Mouse (Mus musculus): ENCODE results near the gene L3mbtl1. TPM values are rescaled to one million over a fixed set of nuclear protein-coding genes. Genes with fewer than 3 reads are reported as not detected.

L3mbtl1 gene
- polyA plus RNA-seq, 1 experiment from 2014 or later, result 8.3 TPM

DNA sequence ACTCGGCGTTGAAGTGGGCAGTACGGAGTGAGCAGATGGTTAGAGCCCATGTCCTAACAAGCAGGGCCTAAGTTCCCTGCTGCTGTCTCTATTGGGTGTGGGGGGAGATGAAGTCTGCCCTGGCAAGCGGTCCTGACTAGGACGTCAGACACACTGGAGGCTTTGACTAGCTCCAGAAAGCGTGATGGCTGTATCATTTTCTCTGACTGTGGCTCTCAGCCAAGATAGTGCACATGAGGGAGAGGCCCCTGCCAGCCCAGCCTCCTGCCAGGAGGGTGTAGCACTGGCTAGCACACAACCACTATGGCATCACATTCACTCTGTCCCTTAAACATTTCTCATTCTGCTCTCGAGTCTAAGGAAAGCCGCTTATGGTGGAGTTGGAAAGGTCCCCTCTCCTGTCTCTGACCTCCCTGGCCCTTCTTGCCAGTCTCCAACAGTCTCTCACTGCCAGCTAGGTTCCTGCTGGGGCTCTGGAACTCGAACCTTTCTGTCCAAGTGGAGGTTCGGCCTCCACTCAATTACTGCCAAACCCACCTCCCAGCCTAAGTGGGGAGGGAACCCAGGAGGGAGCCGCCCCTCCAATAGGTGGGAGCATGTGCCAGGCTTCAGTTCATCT is 32.0 kb downstream of the L3mbtl1 start:
- Histone ChIP-seq H3K4me2 (ENCODE audit: low read length) (no peak overlapping the region), H3K27ac (ENCODE audit: low read length) (no peak overlapping the region), H3K4me1 (ENCODE audit: control insufficient read depth, insufficient read depth, low read length) (0 out of 2 replicates have a peak, but pooled peaks cover 2% of the 10 kb centered on the region), H3K27me3 (ENCODE audit: control insufficient read depth, insufficient read depth, low read depth, low read length) (no peaks in the 10 kb centered on the region), H3K4me3 (ENCODE audit: low read depth, low read length) (no peak overlapping the region), H3K9ac (ENCODE audit: low read depth, low read length) (no peak overlapping the region), H3K36me3 (ENCODE audit: control insufficient read depth, insufficient read depth, low read length) (no peaks in the 10 kb centered on the region), H3K9me3 (replicated peaks; ENCODE audit: control insufficient read depth, low read length, poor library complexity, severe bottlenecking) (no peaks in the 10 kb centered on the region)
- no peak; the same call in 1 of the 2 replicates for ATAC-seq
- WGBS, result 71% methylated on average over 11 of the region's 11 CpGs

DNA sequence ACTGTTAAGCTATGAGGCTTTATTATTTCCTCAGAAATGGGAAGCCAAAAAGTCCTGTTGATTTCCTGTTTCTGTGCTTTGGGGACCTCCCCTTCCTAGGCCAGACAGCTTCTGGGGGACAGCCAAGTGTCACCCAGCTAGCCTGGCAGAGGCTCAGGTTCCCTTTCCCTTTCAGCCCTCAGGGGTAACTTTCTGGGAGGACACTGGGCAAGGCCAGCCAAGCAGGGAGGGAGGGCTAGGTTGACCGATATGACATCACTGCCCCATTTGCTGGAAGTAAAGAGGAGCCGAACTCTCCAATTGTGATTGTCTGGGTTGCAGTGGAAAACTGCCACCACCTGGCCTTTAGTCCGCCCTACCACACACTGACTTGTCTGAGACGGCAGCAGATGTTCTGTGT is 32.7 kb downstream of the L3mbtl1 start:
- Histone ChIP-seq H3K36me3 (ENCODE audit: control insufficient read depth, insufficient read depth, low read length) (no peaks in the 10 kb centered on the region), H3K4me1 (ENCODE audit: control insufficient read depth, insufficient read depth, low read length) (0 out of 2 replicates have a peak, but pooled peaks cover 2% of the 10 kb centered on the region), H3K9ac (ENCODE audit: low read depth, low read length) (no peak overlapping the region), H3K9me3 (replicated peaks; ENCODE audit: control insufficient read depth, low read length, poor library complexity, severe bottlenecking) (no peaks in the 10 kb centered on the region), H3K4me2 (ENCODE audit: low read length) (no peak overlapping the region), H3K27ac (ENCODE audit: low read length) (no peak overlapping the region), H3K4me3 (ENCODE audit: low read depth, low read length) (no peak overlapping the region), H3K27me3 (ENCODE audit: control insufficient read depth, insufficient read depth, low read depth, low read length) (no peaks in the 10 kb centered on the region)
- no peak for ATAC-seq
- 85% methylated on average over 4 of the region's 4 CpGs for WGBS

DNA sequence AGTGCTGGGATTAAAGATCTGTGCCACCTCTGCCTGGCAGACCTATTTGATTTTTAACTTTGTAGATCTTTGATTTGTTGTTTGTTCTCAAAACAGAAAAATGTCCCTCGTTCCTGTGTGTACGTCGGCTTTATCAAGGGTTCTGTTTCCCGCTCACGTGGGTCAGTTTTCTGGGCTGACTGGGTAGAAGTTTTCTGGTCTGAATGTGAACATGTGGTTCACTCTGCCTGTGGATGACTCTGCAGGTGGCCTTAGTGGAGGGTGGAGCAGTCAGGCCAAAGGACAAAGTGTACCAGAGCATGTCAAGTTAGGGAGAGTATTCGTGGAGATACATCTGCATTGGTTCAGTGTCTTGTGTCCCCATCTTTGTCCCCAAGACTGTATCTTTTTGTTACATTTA is 41.1 kb downstream of the L3mbtl1 start:
- no peak overlapping the region for H3K4me2 ChIP-seq (ENCODE audit: low read length)
- no peak for ATAC-seq
- no peak overlapping the region for H3K9ac ChIP-seq (ENCODE audit: low read depth, low read length)
- H3K36me3 ChIP-seq (ENCODE audit: control insufficient read depth, insufficient read depth, low read length), result no peaks in the 10 kb centered on the region
- no peaks in the 10 kb centered on the region for H3K4me1 ChIP-seq (ENCODE audit: control insufficient read depth, insufficient read depth, low read length)
- no peak overlapping the region for H3K27ac ChIP-seq (ENCODE audit: low read length)
- 88% methylated on average over 6 of the region's 6 CpGs for WGBS
- H3K27me3 ChIP-seq (ENCODE audit: control insufficient read depth, insufficient read depth, low read depth, low read length), result no peaks in the 10 kb centered on the region; the same call in none of the 2 replicates
- H3K9me3 ChIP-seq (replicated peaks; ENCODE audit: control insufficient read depth, low read length, poor library complexity, severe bottlenecking), result no peaks in the 10 kb centered on the region
- H3K4me3 ChIP-seq (ENCODE audit: low read depth, low read length), result no peak overlapping the region

DNA sequence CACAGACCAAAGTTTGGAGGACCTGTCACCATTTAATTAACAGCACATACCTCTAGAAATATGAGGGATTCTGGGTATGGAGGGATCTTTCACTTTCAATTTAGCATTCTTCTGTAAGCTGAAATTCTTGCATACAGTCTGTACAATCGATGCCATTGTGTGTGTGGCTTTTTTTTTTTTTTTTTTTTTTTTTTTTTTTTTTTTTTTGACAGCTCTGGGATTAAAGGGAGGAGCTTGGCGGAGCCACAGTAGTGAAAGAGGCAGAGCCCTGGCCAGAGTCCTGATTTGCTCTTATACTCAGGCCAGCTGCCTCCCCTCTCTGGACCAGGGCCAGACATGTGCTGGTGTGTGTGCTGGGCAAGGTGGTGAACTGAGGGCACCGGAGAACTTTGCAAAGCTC is 42.7 kb downstream of the L3mbtl1 start:
- Histone ChIP-seq H3K27me3 (ENCODE audit: control insufficient read depth, insufficient read depth, low read depth, low read length) (no peaks in the 10 kb centered on the region; the same call in none of the 2 replicates), H3K4me2 (ENCODE audit: low read length) (no peak overlapping the region), H3K9me3 (replicated peaks; ENCODE audit: control insufficient read depth, low read length, poor library complexity, severe bottlenecking) (no peaks in the 10 kb centered on the region), H3K4me3 (ENCODE audit: low read depth, low read length) (no peak overlapping the region), H3K27ac (ENCODE audit: low read length) (no peak overlapping the region), H3K9ac (ENCODE audit: low read depth, low read length) (no peak overlapping the region), H3K4me1 (ENCODE audit: control insufficient read depth, insufficient read depth, low read length) (no peaks in the 10 kb centered on the region), H3K36me3 (ENCODE audit: control insufficient read depth, insufficient read depth, low read length) (no peaks in the 10 kb centered on the region)
- 28% methylated on average over 3 of the region's 3 CpGs for WGBS
- no peak for ATAC-seq

DNA sequence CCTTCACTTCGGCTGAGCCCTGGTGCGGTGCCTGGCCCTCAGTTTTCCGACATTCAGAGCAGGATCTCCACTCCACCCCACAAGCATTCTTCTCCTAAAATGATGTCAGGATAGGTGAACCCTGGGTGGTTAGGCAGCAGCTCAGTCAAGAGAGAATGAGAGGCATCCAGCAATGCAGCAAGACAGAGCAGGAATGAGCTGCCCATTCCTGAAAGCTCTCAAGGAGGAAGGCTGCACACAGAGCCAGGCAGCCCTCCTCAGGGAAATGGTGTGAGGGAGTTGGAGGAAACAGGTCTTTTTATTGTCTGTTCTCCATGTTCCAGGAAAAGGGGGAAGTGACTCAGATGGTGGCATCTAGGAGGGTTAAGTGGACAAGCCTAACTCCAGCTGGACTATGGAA is 43.5 kb downstream of the L3mbtl1 start:
- no peak for ATAC-seq
- Histone ChIP-seq H3K4me1 (ENCODE audit: control insufficient read depth, insufficient read depth, low read length) (no peaks in the 10 kb centered on the region), H3K27me3 (ENCODE audit: control insufficient read depth, insufficient read depth, low read depth, low read length) (no peaks in the 10 kb centered on the region; the same call in none of the 2 replicates), H3K27ac (ENCODE audit: low read length) (no peak overlapping the region), H3K9me3 (replicated peaks; ENCODE audit: control insufficient read depth, low read length, poor library complexity, severe bottlenecking) (no peaks in the 10 kb centered on the region), H3K4me2 (ENCODE audit: low read length) (no peak overlapping the region), H3K9ac (ENCODE audit: low read depth, low read length) (no peak overlapping the region), H3K4me3 (ENCODE audit: low read depth, low read length) (no peak overlapping the region), H3K36me3 (ENCODE audit: control insufficient read depth, insufficient read depth, low read length) (no peaks in the 10 kb centered on the region)
- WGBS, result 94% methylated on average over 3 of the region's 3 CpGs

DNA sequence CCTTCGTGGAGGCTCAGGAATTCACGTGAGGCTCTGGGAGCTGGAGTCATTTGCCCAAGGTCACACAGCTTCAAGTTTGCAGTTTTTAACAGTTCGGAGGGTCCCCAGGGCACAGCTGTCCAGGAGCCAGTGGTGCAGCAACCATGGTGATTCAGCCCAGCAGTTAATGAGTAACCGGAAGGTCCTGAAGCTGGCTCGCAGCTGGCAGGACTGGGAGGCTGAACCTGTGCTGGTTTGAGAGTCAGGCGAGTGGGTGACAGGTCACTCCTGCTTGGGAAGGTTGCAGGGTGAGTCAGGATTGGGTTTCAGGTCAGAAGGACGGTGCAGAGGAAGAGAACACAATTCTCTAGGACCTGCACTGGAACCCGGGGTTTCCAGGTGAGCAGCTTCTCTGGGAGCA is 43.9 kb downstream of the L3mbtl1 start, which contains the start of gene Sgk2:
Sgk2 (plus strand) TSS at position 113 of the 400 bp plus-strand sequence.
- no peak within 1 kb of the TSS for H3K9ac ChIP-seq (ENCODE audit: low read depth, low read length)
- no peaks in the 10 kb centered on the region for H3K9me3 ChIP-seq (replicated peaks; ENCODE audit: control insufficient read depth, low read length, poor library complexity, severe bottlenecking)
- no peaks in the 10 kb centered on the region for H3K36me3 ChIP-seq (ENCODE audit: control insufficient read depth, insufficient read depth, low read length)
- no peak for ATAC-seq
- no peaks in the 10 kb centered on the region; the same call in none of the 2 replicates for H3K27me3 ChIP-seq (ENCODE audit: control insufficient read depth, insufficient read depth, low read depth, low read length)
- H3K27ac ChIP-seq (ENCODE audit: low read length), result no peak within 1 kb of the TSS
- no peaks in the 10 kb centered on the region for H3K4me1 ChIP-seq (ENCODE audit: control insufficient read depth, insufficient read depth, low read length)
- WGBS, result 73% methylated on average over 8 of the region's 8 CpGs
- no peak within 1 kb of the TSS for H3K4me2 ChIP-seq (ENCODE audit: low read length)
- no peak within 1 kb of the TSS for H3K4me3 ChIP-seq (ENCODE audit: low read depth, low read length)

DNA sequence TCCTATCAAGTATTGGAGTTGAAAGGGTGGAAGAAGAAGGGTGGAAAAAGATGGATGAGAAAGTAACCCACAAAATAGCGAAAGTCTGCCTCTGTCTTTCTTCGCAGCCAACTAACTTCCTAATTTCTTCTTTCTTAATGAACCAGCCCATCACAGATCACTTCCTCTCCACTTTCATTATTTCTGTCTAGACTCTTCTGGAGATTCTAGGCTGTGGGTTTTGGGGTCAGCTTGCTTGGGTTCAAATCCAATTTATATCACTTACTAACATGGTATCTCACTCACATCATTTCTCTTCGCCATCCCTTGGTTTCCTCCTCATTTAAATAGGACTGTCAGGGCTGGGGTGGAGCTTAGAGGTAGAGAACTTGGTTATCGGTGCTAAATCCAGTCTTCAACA is 45.0 kb downstream of the L3mbtl1 start:
- no peaks in the 10 kb centered on the region; the same call in none of the 2 replicates for H3K27me3 ChIP-seq (ENCODE audit: control insufficient read depth, insufficient read depth, low read depth, low read length)
- H3K4me1 ChIP-seq (ENCODE audit: control insufficient read depth, insufficient read depth, low read length), result no peaks in the 10 kb centered on the region
- H3K9ac ChIP-seq (ENCODE audit: low read depth, low read length), result no peak overlapping the region
- no peak overlapping the region for H3K4me3 ChIP-seq (ENCODE audit: low read depth, low read length)
- no peak for ATAC-seq
- no peaks in the 10 kb centered on the region for H3K9me3 ChIP-seq (replicated peaks; ENCODE audit: control insufficient read depth, low read length, poor library complexity, severe bottlenecking)
- no peak overlapping the region for H3K4me2 ChIP-seq (ENCODE audit: low read length)
- 89% methylated on average over 4 of the region's 4 CpGs for WGBS
- no peak overlapping the region for H3K27ac ChIP-seq (ENCODE audit: low read length)
- H3K36me3 ChIP-seq (ENCODE audit: control insufficient read depth, insufficient read depth, low read length), result no peaks in the 10 kb centered on the region

DNA sequence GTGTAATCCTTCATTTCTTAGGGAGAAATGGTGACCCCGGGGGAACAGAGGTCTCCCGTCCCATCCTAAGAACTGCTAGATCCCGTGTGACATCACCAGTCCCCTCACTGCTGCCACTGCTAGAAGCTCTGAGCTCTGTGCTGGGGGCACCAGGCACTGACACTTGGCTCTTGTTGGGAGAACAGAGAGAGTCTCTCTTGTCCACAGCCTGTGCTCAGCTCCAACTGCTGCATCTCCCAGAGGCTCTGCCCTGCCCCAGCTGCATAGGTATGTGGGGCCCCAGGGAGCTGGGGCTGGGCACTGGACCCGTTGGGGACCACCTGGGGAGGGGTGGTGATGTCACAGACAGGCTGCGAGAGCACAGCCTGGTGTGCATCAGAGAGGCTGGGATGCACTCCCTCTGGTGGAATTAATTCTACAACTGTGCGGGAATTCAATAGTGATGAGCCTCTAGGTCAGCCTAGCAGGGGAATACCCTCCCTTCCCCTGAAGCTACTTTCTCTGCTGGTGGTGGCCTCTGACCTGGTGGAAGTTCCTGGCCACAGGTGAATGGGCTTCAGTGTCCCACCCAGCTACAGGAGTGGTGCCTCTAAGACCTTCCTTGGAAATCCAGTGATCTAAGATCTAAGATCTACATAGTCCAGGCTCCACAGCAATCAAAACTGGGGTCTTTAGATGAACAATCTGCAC is 48.3 kb downstream of the L3mbtl1 start:
- H3K4me2 ChIP-seq (ENCODE audit: low read length), result no peak overlapping the region
- H3K4me1 ChIP-seq (ENCODE audit: control insufficient read depth, insufficient read depth, low read length), result no peaks in the 10 kb centered on the region
- WGBS, result 27% methylated on average over 6 of the region's 6 CpGs
- H3K27me3 ChIP-seq (ENCODE audit: control insufficient read depth, insufficient read depth, low read depth, low read length), result no peaks in the 10 kb centered on the region; the same call in none of the 2 replicates
- no peak overlapping the region for H3K27ac ChIP-seq (ENCODE audit: low read length)
- H3K9me3 ChIP-seq (replicated peaks; ENCODE audit: control insufficient read depth, low read length, poor library complexity, severe bottlenecking), result no peaks in the 10 kb centered on the region
- no peak for ATAC-seq
- no peaks in the 10 kb centered on the region for H3K36me3 ChIP-seq (ENCODE audit: control insufficient read depth, insufficient read depth, low read length)
- H3K4me3 ChIP-seq (ENCODE audit: low read depth, low read length), result no peak overlapping the region
- H3K9ac ChIP-seq (ENCODE audit: low read depth, low read length), result no peak overlapping the region

DNA sequence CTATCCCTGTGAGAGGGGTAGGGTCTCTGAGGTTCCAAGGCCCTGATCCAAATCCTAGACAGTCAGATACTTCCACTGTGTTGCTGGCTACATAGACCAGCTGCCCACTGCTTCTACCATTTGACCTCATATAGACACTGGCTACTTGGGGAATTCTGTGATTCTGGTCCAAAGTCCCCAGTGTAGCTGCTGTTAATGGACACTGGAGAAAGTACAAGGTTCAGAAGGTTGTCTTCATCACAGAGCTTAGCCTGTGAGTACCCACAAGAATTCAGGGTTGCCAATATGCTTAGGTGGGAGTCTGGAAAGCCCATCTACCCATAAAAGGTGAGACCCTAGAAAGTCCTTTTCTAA is 48.8 kb downstream of the L3mbtl1 start:
- Histone ChIP-seq H3K36me3 (ENCODE audit: control insufficient read depth, insufficient read depth, low read length) (no peaks in the 10 kb centered on the region), H3K27me3 (ENCODE audit: control insufficient read depth, insufficient read depth, low read depth, low read length) (no peaks in the 10 kb centered on the region; the same call in none of the 2 replicates)
- no peak for ATAC-seq

More for the DNA sequence above, 48.8 kb downstream of the L3mbtl1 start:
- Histone ChIP-seq H3K4me1 (ENCODE audit: control insufficient read depth, insufficient read depth, low read length) (no peaks in the 10 kb centered on the region), H3K9ac (ENCODE audit: low read depth, low read length) (no peak overlapping the region), H3K4me2 (ENCODE audit: low read length) (no peak overlapping the region), H3K4me3 (ENCODE audit: low read depth, low read length) (no peak overlapping the region), H3K27ac (ENCODE audit: low read length) (no peak overlapping the region), H3K9me3 (replicated peaks; ENCODE audit: control insufficient read depth, low read length, poor library complexity, severe bottlenecking) (no peaks in the 10 kb centered on the region)
